Mouse (Mus musculus) heart, adult 2 months (tissue): ENCODE measurements around the gene Gm10645.

Experiments
- CTCF ChIP-seq: fragments of 200-600 bp; IDR thresholded peaks from 2 replicates; pipeline ENCODE4 v1.8.1; 2022; ENCODE audit warnings: antibody characterized with exemption, mild to moderate bottlenecking, moderate library complexity
- EP300 ChIP-seq: fragments of 200-500 bp; IDR thresholded peaks from 2 replicates; pipeline ENCODE4 v1.6.1; 2011; ENCODE audit warnings: low read depth, low read length, control low read depth; ENCODE audit not compliant: insufficient read depth
- POLR2A ChIP-seq: fragments of 200-500 bp; IDR thresholded peaks from 2 replicates; pipeline ENCODE4 v1.6.1; 2011; ENCODE audit warnings: mild to moderate bottlenecking, low read depth, low read length, control low read depth; ENCODE audit not compliant: insufficient read depth

DNA sequence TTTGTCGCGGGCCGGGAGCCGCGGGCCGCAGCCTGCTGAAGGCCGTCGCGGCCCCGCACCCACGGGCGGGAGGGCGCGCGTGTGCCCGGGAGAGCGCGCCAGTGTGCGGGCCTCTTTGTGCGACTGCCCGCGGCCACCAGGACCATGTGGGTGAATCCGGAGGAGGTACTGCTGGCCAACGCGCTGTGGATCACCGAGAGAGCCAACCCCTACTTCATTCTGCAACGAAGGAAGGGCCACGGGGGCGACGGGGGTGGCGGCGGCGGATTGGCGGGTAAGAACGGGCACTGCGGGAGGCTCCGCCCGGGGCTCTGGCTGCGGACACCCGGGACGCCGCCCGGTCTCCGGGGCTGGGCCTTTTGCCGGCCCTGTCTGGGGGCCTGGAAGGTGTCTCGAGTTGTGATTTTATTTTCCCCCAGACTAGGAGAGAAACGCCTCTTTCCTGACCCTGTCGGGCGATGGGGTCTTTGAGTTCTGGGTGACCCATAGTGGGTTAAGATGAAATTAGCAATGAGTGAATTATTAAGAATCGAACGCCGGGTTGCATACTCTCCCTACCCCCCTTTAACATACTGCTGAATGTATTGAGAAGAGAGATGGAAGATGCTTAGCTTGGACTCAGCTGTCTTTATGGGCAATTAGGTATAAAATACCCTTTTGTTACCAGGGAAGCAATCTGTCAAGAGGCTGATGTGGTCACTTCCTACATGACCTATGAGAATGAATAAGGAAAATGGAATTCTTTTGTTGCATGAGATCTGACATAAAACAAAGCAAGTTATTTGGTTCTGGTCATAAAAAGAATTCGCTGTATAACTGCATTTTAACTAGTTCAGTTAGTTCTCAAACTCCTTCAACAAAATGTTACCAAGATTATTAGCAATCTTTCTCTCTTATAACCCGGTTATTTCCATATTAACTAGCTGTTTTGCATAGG lies at the start of gene Gm10645:
- TF ChIP-seq CTCF (no peak), POLR2A (no peak), EP300 (no peak)
